Mouse (Mus musculus) monocyte, adult 5-6 weeks (primary cell): Measurements from ENCODE around the gene Fkrp. TPM values are rescaled to one million over a fixed set of nuclear protein-coding genes. Genes with fewer than 3 reads are reported as not detected.

Experiments
- ATAC-seq: fragments of 153-309, 156-312 bp; replicated peaks from 2 replicates; pipeline ENCODE4 v1.8.0; 2017; ENCODE audit warnings: mild to moderate bottlenecking; ENCODE audit not compliant: low TSS enrichment, insufficient number of reproducible peaks, severe bottlenecking, poor library complexity, low FRiP score
- total RNA-seq: library from RNA; stranded (forward); fragments of 200-1000, 200-491, 200-594 nt; gene quantifications from 3 replicates; pipeline ENCODE4 v1.2.3, GENCODE M21; 2017

Fkrp gene
- 9.6 to 15.3 TPM (median 10.6 TPM) in 3 replicates for total RNA-seq

- ATAC-seq, result no peak
These were observed at the start of gene Fkrp for GRCm38 (mm10) chr7:16816475-16817122. Fkrp (minus strand) TSS chr7:16816732.

- ATAC-seq, result no peak; the same call in 1 of the 2 replicates
These were observed 43.5 kb upstream of the Fkrp start for GRCm38 (mm10) chr7:16859902-16860651.

- 0 out of 2 replicates have a peak, but pooled peaks have one; percentile 33 for ATAC-seq
These were observed 41.8 kb upstream of the Fkrp start for GRCm38 (mm10) chr7:16858336-16858735.

GRCm38 (mm10) chr7:16853302-16853831, 36.8 kb upstream of the Fkrp start:
- no peak for ATAC-seq

- ATAC-seq, result no peak
These were observed 35.1 kb upstream of the Fkrp start for GRCm38 (mm10) chr7:16851636-16852035.

- no peak for ATAC-seq
These were observed 32.0 kb upstream of the Fkrp start for GRCm38 (mm10) chr7:16848579-16848978.

- ATAC-seq, result no peak
These were observed 31.0 kb upstream of the Fkrp start for GRCm38 (mm10) chr7:16847507-16847906.

- ATAC-seq, result no peak
These were observed 30.2 kb upstream of the Fkrp start for GRCm38 (mm10) chr7:16846775-16847174.

GRCm38 (mm10) chr7:16845820-16846167, 29.3 kb upstream of the Fkrp start:
- no peak for ATAC-seq

- ATAC-seq, result no peak
These were observed 28.7 kb upstream of the Fkrp start for GRCm38 (mm10) chr7:16845072-16845819.

- no peak for ATAC-seq
These were observed 28.2 kb upstream of the Fkrp start for GRCm38 (mm10) chr7:16844696-16845071.

GRCm38 (mm10) chr7:16843441-16844171, 27.1 kb upstream of the Fkrp start:
- ATAC-seq, result no peak

- peak; percentile 82 for ATAC-seq
These were observed 26.1 kb upstream of the Fkrp start, which contains the start of gene Prkd2 for GRCm38 (mm10) chr7:16842645-16843063. Prkd2 (plus strand) TSS chr7:16842902.

- ATAC-seq, result peak; percentile 18; the same call in 1 of the 2 replicates
These were observed 25.3 kb upstream of the Fkrp start for GRCm38 (mm10) chr7:16841561-16842560.

GRCm38 (mm10) chr7:16841078-16841477, 24.5 kb upstream of the Fkrp start:
- ATAC-seq, result no peak

GRCm38 (mm10) chr7:16840109-16840491, 23.6 kb upstream of the Fkrp start:
- no peak for ATAC-seq

- ATAC-seq, result no peak
These were observed 23.0 kb upstream of the Fkrp start for GRCm38 (mm10) chr7:16839427-16840108.
